16 mouse cellular contexts compared by ENCODE assay signal in genomic region chr13:43967516-43967915, GRCm38 (mm10).
DNase-seq lines count a peak whose midpoint lies in the region; ATAC-seq and TF ChIP-seq lines count a peak whose summit lies in the region.
"Had no signal": no experiment of that assay in that cellular context is flagged by ENCODE, and none has a peak within 500 bp of the region (broad histone marks: within the 10 kb centered on the region; RNA-seq: fewer than 3 reads in every experiment).

No protein-coding gene starts in this region.

- no peak for ATAC-seq in heart, embryonic 12.5 days (ENCODE audit: insufficient number of reproducible peaks, low FRiP score)
- no peak for ATAC-seq in liver, postnatal 0 days
- ATAC-seq: activated CD4-positive, CD25-positive, alpha-beta regulatory T cell, adult 4 months; hindbrain, postnatal 0 days; liver, embryonic 12.5 days had no signal

- 0 out of 2 replicates have a peak, but pooled peaks cover 7% of the 10 kb centered on the region for H3K4me1 ChIP-seq in heart, embryonic 12.5 days (replicated peaks)
- peaks cover 7% of the 10 kb centered on the region for H3K4me1 ChIP-seq in cerebellum, adult 2 months (ENCODE audit: control insufficient read depth, insufficient read depth, low read length)
- peaks cover 4% of the 10 kb centered on the region; the same call in 1 of the 2 replicates for H3K4me1 ChIP-seq in liver, postnatal 0 days (ENCODE audit: insufficient read depth)
- H3K4me1 ChIP-seq: forebrain, embryonic 12.5 days; liver, embryonic 12.5 days; neural tube, embryonic 13.5 days had no signal

- H3K9ac ChIP-seq in heart, embryonic 12.5 days: no peak overlapping the region
- no peak overlapping the region for H3K9ac ChIP-seq in liver, postnatal 0 days (replicated peaks)
- H3K9ac ChIP-seq: forebrain, embryonic 12.5 days; liver, embryonic 12.5 days; neural tube, embryonic 13.5 days had no signal

- no peak overlapping the region for H3K4me2 ChIP-seq in heart, embryonic 12.5 days
- no peak overlapping the region for H3K4me2 ChIP-seq in liver, postnatal 0 days (ENCODE audit: low read depth, low read length)
- H3K4me2 ChIP-seq: forebrain, embryonic 12.5 days; liver, embryonic 12.5 days; neural tube, embryonic 13.5 days had no signal

- TF ChIP-seq EP300 in liver, postnatal 0 days (IDR thresholded peaks at IDR 0.05; ENCODE audit: low read depth): no peak

- peak; percentile 91 for DNase-seq in heart, adult 11 months
- peak; percentile 11 for DNase-seq in 3134 (ENCODE audit: extremely low read depth, insufficient read length, low spot score)
- DNase-seq in cerebellum, adult 2 months: peak; percentile 55 to 69
- DNase-seq in gastrocnemius, adult 8-10 months (ENCODE audit: low spot score in 2 of 2): peak; percentile 6 to 29
- no peak for DNase-seq in liver, postnatal 0 days
- DNase-seq in frontal cortex, postnatal 36 days (ENCODE audit: low spot score in 2 of 2): no peak
- no peak for DNase-seq in layer of hippocampus, postnatal 14 days (ENCODE audit: low spot score in 2 of 2)
- DNase-seq: kidney, adult 9 months; midbrain, embryonic 14.5 days had no signal

- H3K4me3 ChIP-seq in heart, embryonic 12.5 days: no peak overlapping the region
- H3K4me3 ChIP-seq in cerebellum, adult 2 months (replicated peaks; ENCODE audit: insufficient read depth, low read depth, low read length): no peak overlapping the region
- H3K4me3 ChIP-seq in liver, postnatal 0 days (ENCODE audit: low read depth, low read length): no peak overlapping the region
- H3K4me3 ChIP-seq: forebrain, embryonic 12.5 days; liver, embryonic 12.5 days; neural tube, embryonic 13.5 days had no signal

- WGBS in heart, embryonic 12.5 days: 66% methylated on average over 5 of the region's 5 CpGs
- WGBS in cerebellum, adult 2 months: 12% methylated on average over 5 of the region's 5 CpGs
- 71% methylated on average over 5 of the region's 5 CpGs for WGBS in liver, postnatal 0 days (ENCODE audit: insufficient replicate concordance)

- TF ChIP-seq CTCF in cerebellum, adult 2 months (IDR thresholded peaks at IDR 0.05; ENCODE audit: borderline replicate concordance, insufficient read depth, low read depth, low read length): no peak
- TF ChIP-seq CTCF in liver, postnatal 0 days (IDR thresholded peaks at IDR 0.05; ENCODE audit: low read depth): no peak

- H3K9me3 ChIP-seq in heart, embryonic 12.5 days (replicated peaks): no peaks in the 10 kb centered on the region
- no peaks in the 10 kb centered on the region for H3K9me3 ChIP-seq in liver, postnatal 0 days (ENCODE audit: low read length)
- H3K9me3 ChIP-seq: forebrain, embryonic 12.5 days; G1E; liver, embryonic 12.5 days; neural tube, embryonic 13.5 days had no signal

- H3K27ac ChIP-seq in heart, embryonic 12.5 days (ENCODE audit: poor library complexity, severe bottlenecking): no peak overlapping the region
- H3K27ac ChIP-seq in cerebellum, adult 2 months (ENCODE audit: insufficient read depth, low read length): 0 out of 2 replicates have a peak overlapping the region, but pooled peaks have one; percentile 2
- H3K27ac ChIP-seq in liver, postnatal 0 days (ENCODE audit: low read depth): no peak overlapping the region
- H3K27ac ChIP-seq: forebrain, embryonic 12.5 days; hindbrain, postnatal 0 days; liver, embryonic 12.5 days; neural tube, embryonic 13.5 days had no signal

- H3K36me3 ChIP-seq in heart, embryonic 12.5 days: no peaks in the 10 kb centered on the region
- H3K36me3 ChIP-seq in liver, postnatal 0 days (replicated peaks; ENCODE audit: insufficient read depth, low read length): no peaks in the 10 kb centered on the region
- H3K36me3 ChIP-seq: forebrain, embryonic 12.5 days; G1E; liver, embryonic 12.5 days; neural tube, embryonic 13.5 days had no signal

- no peaks in the 10 kb centered on the region for H3K27me3 ChIP-seq in heart, embryonic 12.5 days (replicated peaks)
- no peaks in the 10 kb centered on the region for H3K27me3 ChIP-seq in cerebellum, adult 2 months (ENCODE audit: control insufficient read depth, insufficient read depth, low read length)
- no peaks in the 10 kb centered on the region for H3K27me3 ChIP-seq in liver, postnatal 0 days (ENCODE audit: insufficient read depth, low read length)
- H3K27me3 ChIP-seq: forebrain, embryonic 12.5 days; liver, embryonic 12.5 days; neural tube, embryonic 13.5 days had no signal

- no peak for TF ChIP-seq POLR2A in cerebellum, adult 2 months (IDR thresholded peaks at IDR 0.05; ENCODE audit: borderline replicate concordance, insufficient read depth, low read length)

Comparison
In these comparisons a context has a peak if more than half of its experiments do, and no peak if none do; other contexts are left out.
1. DNase-seq: peak in heart, adult 11 months (single experiment), 3134 (single experiment), cerebellum, adult 2 months (2 of 2) and gastrocnemius, adult 8-10 months (2 of 2); none in liver, postnatal 0 days (single experiment), frontal cortex, postnatal 36 days (0 of 2) and layer of hippocampus, postnatal 14 days (0 of 2).